Mouse (Mus musculus) embryonic facial prominence, embryonic 11.5 days (tissue): ENCODE measurements at regions not wholly inside any gene's neighbourhood (a gene's known extent, or its start where the extent isn't known, plus 50 kb on each side); places are given as distances from the start of the nearest gene placed in this dataset.

Source experiments
- ATAC-seq: fragments of 200-750 bp; cut with Nextera tagmentation; replicated peaks from 2 replicates; pipeline ENCODE4 v1.8.0; 2017; ENCODE audit warnings: low read depth; ENCODE audit not compliant: insufficient number of reproducible peaks, low FRiP score, low TSS enrichment
- DNase-seq: peaks from one replicate; pipeline ENCODE4 v3.0.0-alpha.2; 2015; ENCODE audit warnings: low spot score
- H3K27ac ChIP-seq: fragments of 300-500 bp; sonication (generic); replicated peaks from 2 replicates; pipeline ENCODE4 v1.5.1; 2014; ENCODE audit warnings: mild to moderate bottlenecking, low read depth, low read length, control low read depth
- H3K27me3 ChIP-seq: fragments of 300-500 bp; sonication (generic); 2 replicates; pipeline ENCODE4 v1.6.1; 2014; ENCODE audit warnings: mild to moderate bottlenecking, low read length, moderate library complexity, mixed read lengths; ENCODE audit not compliant: control insufficient read depth, insufficient read depth
- H3K36me3 ChIP-seq: fragments of 300-500 bp; sonication (generic); replicated peaks from 2 replicates; pipeline ENCODE4 v1.6.1; 2014; ENCODE audit warnings: low read depth, mild to moderate bottlenecking, low read length, moderate library complexity, mixed read lengths; ENCODE audit not compliant: control insufficient read depth, insufficient read depth
- H3K4me1 ChIP-seq: fragments of 300-500 bp; sonication (generic); 2 replicates; pipeline ENCODE4 v1.6.1; 2014; ENCODE audit warnings: low read length, mixed read lengths; ENCODE audit not compliant: control insufficient read depth, insufficient read depth
- H3K4me2 ChIP-seq: fragments of 300-500 bp; sonication (generic); 2 replicates; pipeline ENCODE4 v1.6.1; 2014; ENCODE audit warnings: low read depth, mild to moderate bottlenecking, control low read depth, low read length, moderate library complexity
- H3K4me3 ChIP-seq: fragments of 300-500 bp; sonication (generic); 2 replicates; pipeline ENCODE4 v1.5.1; 2014; ENCODE audit warnings: low read depth, low read length, control low read depth
- H3K9ac ChIP-seq: fragments of 300-500 bp; sonication (generic); replicated peaks from 2 replicates; pipeline ENCODE4 v1.6.1; 2014; ENCODE audit warnings: mild to moderate bottlenecking, control low read depth, low read length
- H3K9me3 ChIP-seq: fragments of 300-500 bp; sonication (generic); replicated peaks from 2 replicates; pipeline ENCODE4 v1.6.1; 2016; ENCODE audit warnings: mild to moderate bottlenecking, low read length, inconsistent platforms, mixed read lengths; ENCODE audit not compliant: control insufficient read depth
- WGBS: fragments of 180-500 bp; shearing (Covaris S2); extraction: QIAGEN DNeasy Blood & Tissue Kit; methylation state at CpG from one replicate; pipeline ENCODE4 v1.1.7; 2014; 5-methylcytosine and 5-hydroxymethylcytosine counted together

GRCm38 (mm10) chr3:138652206-138652605 is 89.8 kb upstream of the Tspan5 start:
- WGBS: 93% methylated on average over 2 of the region's 2 CpGs
- Histone ChIP-seq H3K4me1 (no peaks in the 10 kb centered on the region), H3K9me3 (no peaks in the 10 kb centered on the region), H3K9ac (no peak overlapping the region), H3K27me3 (no peaks in the 10 kb centered on the region), H3K36me3 (no peaks in the 10 kb centered on the region), H3K4me2 (no peak overlapping the region), H3K4me3 (no peak overlapping the region), H3K27ac (no peak overlapping the region)
- no peak for DNase-seq
- no peak for ATAC-seq

- H3K36me3 ChIP-seq: no peaks in the 10 kb centered on the region
- H3K27ac ChIP-seq: no peak overlapping the region
- H3K9ac ChIP-seq: no peak overlapping the region
- H3K4me1 ChIP-seq: no peaks in the 10 kb centered on the region
- H3K4me2 ChIP-seq: no peak overlapping the region
- 45% methylated on average over 4 of the region's 4 CpGs for WGBS
- H3K9me3 ChIP-seq: no peaks in the 10 kb centered on the region
- H3K27me3 ChIP-seq: no peaks in the 10 kb centered on the region
- 0 out of 2 replicates have a peak, but pooled peaks have one; percentile 50 for ATAC-seq
- no peak overlapping the region for H3K4me3 ChIP-seq
- peak; percentile 76 for DNase-seq
Observed at GRCm38 (mm10) chr3:138652685-138653084, 89.3 kb upstream of the Tspan5 start.

GRCm38 (mm10) chr3:138653549-138654246 is 88.3 kb upstream of the Tspan5 start:
- H3K27ac ChIP-seq: no peak overlapping the region
- DNase-seq: peak; percentile 19
- ATAC-seq: 0 out of 2 replicates have a peak, but pooled peaks have one; percentile 71
- H3K9ac ChIP-seq: no peak overlapping the region
- no peak overlapping the region for H3K4me2 ChIP-seq
- no peaks in the 10 kb centered on the region for H3K27me3 ChIP-seq
- 79% methylated on average over 13 of the region's 13 CpGs for WGBS
- H3K36me3 ChIP-seq: no peaks in the 10 kb centered on the region
- H3K9me3 ChIP-seq: no peaks in the 10 kb centered on the region
- H3K4me1 ChIP-seq: no peaks in the 10 kb centered on the region
- no peak overlapping the region for H3K4me3 ChIP-seq

GRCm38 (mm10) chr3:138654610-138655371 is 87.2 kb upstream of the Tspan5 start:
- Histone ChIP-seq H3K4me3 (no peak overlapping the region), H3K9me3 (no peaks in the 10 kb centered on the region), H3K4me1 (no peaks in the 10 kb centered on the region), H3K27ac (no peak overlapping the region), H3K4me2 (no peak overlapping the region), H3K36me3 (no peaks in the 10 kb centered on the region), H3K27me3 (no peaks in the 10 kb centered on the region), H3K9ac (no peak overlapping the region)
- DNase-seq (no peak), ATAC-seq (no peak)
- 75% methylated on average over 16 of the region's 16 CpGs for WGBS

GRCm38 (mm10) chr3:138655479-138655878 is 86.5 kb upstream of the Tspan5 start:
- DNase-seq (no peak), ATAC-seq (no peak)
- Histone ChIP-seq H3K27ac (no peak overlapping the region), H3K4me2 (no peak overlapping the region), H3K9ac (no peak overlapping the region), H3K36me3 (no peaks in the 10 kb centered on the region), H3K9me3 (no peaks in the 10 kb centered on the region), H3K4me3 (no peak overlapping the region), H3K27me3 (no peaks in the 10 kb centered on the region), H3K4me1 (no peaks in the 10 kb centered on the region)
- 77% methylated on average over 3 of the region's 3 CpGs for WGBS

- no peak for ATAC-seq
- no peak for DNase-seq
- H3K9ac ChIP-seq: no peak overlapping the region
- no peak overlapping the region for H3K4me3 ChIP-seq
- H3K4me1 ChIP-seq: no peaks in the 10 kb centered on the region
- H3K36me3 ChIP-seq: no peaks in the 10 kb centered on the region
- H3K27me3 ChIP-seq: no peaks in the 10 kb centered on the region
- H3K4me2 ChIP-seq: no peak overlapping the region
- H3K27ac ChIP-seq: no peak overlapping the region
- 88% methylated on average over 2 of the region's 2 CpGs for WGBS
- no peaks in the 10 kb centered on the region for H3K9me3 ChIP-seq
Observed at GRCm38 (mm10) chr3:138662625-138663024, 79.4 kb upstream of the Tspan5 start.

- ATAC-seq (no peak), DNase-seq (no peak)
- Histone ChIP-seq H3K36me3 (no peaks in the 10 kb centered on the region), H3K9ac (no peak overlapping the region), H3K4me1 (no peaks in the 10 kb centered on the region), H3K27ac (no peak overlapping the region), H3K4me2 (no peak overlapping the region), H3K27me3 (no peaks in the 10 kb centered on the region), H3K9me3 (no peaks in the 10 kb centered on the region), H3K4me3 (no peak overlapping the region)
- WGBS: 85% methylated on average over 14 of the region's 14 CpGs
Observed at GRCm38 (mm10) chr3:138668394-138669092, 73.5 kb upstream of the Tspan5 start.

- no peak overlapping the region for H3K4me2 ChIP-seq
- H3K27me3 ChIP-seq: no peaks in the 10 kb centered on the region
- H3K9me3 ChIP-seq: no peaks in the 10 kb centered on the region
- no peak for DNase-seq
- no peaks in the 10 kb centered on the region for H3K36me3 ChIP-seq
- 46% methylated on average over 2 of the region's 2 CpGs for WGBS
- H3K4me3 ChIP-seq: no peak overlapping the region
- H3K9ac ChIP-seq: no peak overlapping the region
- H3K27ac ChIP-seq: no peak overlapping the region
- no peaks in the 10 kb centered on the region for H3K4me1 ChIP-seq
- ATAC-seq: no peak
Observed at GRCm38 (mm10) chr3:138675881-138676280, 66.1 kb upstream of the Tspan5 start.
